Mouse (Mus musculus) urinary bladder, postnatal 14 days (tissue): ENCODE data around the gene Etv2.

Source experiments
- DNase-seq: peaks from one replicate; pipeline ENCODE4 v3.0.0; 2021; ENCODE audit warnings: low spot score

The Etv2 gene

DNA sequence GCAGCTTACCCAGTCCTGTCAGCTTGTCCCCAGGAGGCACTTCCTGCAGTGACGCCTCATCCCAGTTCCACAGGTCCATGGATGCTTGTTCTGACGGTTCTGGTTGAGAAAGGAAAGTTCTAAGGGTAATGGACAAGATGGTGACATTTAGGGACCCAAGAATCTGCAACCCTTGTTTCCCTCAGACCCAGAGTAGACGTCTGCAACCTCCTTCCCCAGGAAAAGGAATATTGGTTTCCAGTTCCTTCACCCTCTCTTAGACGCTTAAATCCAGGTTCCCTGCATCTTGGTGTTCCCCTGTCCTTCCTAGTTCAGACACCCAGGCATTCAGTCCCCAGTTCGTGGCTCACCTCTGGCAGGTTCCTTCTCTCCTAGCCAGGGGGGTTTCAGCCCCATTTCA, at the start of gene Etv2:
Gene Etv2 (minus strand): TSS at position 101 of the 400 bp plus-strand sequence.
- DNase-seq = no peak

DNA sequence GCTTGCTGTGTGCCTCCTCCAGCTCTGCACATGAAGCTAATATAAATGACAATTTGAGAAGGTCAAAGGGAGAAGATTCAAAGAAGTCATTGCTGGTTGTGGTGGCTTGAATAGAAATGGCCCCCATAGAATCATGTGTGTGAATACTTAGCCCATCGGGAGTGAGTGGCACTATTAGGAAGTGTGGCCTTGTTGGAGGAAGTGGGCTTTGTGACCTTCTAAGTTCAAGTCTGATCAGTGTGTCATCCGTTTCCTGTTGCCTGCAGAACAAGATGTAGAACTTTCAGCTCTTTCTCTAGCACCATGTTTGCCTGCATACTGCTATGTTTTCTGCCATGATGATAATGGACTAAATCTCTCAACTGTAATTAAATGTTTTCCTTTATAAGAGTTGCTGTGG, 47.8 kb upstream of the Etv2 start:
- DNase-seq = no peak

DNA sequence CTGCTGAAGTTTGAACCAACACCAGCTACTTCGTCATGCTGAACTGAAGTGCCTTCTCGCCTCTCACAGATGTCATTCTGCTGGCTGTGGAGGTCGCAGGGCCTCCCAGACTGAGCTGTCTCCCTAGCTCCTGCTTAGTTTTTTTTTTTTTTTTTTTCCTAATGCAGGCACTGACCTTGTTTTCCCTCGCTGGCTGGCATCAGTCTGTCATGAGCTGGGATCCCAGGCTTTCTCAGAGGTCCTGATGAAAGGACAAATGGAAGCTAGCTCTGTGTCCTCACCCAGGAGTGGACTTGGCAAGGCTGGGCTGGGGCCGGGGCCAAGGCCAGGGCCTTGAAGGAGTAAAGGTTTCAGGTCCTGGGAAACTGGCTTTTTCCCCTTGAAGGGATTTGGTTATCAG, 46.2 kb upstream of the Etv2 start:
- DNase-seq = no peak

DNA sequence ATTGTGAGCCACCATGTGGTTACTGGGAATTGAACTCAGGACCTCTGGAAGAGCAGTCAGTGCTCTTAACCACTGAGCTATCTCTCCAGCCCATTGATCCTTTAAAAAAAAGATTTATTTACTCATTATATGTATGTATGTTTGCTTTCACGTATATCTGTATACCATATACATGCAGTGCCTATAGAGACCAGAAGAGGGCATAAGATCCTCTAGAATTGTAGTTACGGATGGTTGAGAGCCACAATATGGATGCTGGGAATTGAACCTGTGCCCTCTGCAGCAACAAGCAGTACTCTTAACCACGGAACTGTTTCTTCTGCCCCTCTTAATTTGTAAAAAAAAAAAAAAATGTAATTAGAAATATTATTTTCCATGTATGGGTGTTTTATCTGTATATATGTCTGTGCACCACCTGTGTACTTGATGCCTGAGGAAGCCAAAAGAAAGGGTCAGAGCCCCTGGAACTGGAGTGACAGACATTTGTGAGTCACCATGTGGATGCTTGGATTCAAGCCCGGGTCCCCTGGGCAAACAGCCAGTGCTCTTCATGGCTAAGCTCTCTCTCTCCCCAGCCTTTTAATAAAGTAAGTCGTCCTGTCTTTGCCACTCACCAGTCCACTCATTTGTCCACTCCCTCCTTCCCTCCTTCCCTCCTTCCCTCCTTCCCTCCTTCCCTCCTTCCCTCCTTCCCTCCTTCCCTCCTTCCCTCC, 42.8 kb upstream of the Etv2 start:
- DNase-seq = no peak

DNA sequence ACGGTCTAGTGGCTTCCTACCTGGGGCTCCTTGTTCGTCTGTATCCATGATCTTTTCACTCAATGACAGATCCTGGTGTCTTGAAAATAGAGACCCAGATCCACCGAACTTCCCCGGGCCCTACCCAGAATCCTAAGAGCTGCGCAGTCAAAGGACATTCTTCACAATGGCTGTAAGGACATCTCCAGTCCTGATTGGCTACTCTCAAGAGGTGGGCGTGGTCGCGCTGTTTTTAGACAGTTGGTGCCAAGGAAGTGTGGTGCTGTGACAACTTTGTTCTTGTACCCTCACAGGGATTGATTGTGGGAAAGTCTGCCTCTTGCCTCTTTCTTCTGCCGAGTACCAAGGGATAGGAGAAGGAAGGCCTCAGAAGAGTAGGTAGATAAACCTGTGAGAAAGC, 35.8 kb upstream of the Etv2 start, which contains the start of gene Pmis2:
Gene Pmis2 (minus strand): TSS at position 126 of the 400 bp plus-strand sequence.
- DNase-seq = no peak

DNA sequence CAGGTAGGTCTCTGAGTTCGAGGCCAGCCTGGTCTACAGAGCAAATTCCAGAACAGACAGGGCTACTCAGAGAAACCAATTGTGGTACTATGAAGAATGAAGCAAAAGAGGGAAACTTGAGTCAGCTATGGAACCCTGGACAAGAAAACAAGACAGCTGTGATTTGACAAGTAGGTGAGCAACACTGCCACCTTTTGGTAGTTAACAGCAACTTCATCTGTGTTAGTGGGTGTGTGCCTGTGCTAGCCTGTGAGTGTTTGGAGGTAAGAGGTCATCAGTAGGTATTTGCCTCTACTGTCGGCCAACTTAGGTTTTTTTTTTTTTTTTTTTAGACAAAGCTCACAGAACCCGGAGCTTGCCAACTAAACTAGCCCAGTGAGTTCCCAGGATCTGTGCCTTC, 33.6 kb upstream of the Etv2 start:
- DNase-seq = no peak

DNA sequence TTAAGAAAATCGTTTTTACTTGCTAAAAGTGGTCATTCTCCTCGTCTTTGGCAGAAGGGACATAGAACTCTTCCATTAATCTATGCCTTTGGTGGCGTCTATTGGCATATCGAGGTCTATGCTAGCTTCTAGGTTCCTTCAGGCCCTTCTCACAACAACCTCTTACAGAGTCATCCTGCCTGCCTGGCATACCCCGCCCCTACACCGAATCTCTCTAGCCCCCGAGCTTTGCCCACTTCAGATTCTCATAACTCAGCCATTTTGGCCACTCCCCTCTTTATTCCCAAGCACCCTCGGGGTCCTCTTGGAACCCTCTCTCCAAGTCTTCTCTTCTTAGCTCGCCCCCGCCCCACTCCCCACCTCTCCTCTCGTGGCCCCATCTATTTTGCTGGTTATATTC, 29.7 kb upstream of the Etv2 start:
- no peak for DNase-seq

DNA sequence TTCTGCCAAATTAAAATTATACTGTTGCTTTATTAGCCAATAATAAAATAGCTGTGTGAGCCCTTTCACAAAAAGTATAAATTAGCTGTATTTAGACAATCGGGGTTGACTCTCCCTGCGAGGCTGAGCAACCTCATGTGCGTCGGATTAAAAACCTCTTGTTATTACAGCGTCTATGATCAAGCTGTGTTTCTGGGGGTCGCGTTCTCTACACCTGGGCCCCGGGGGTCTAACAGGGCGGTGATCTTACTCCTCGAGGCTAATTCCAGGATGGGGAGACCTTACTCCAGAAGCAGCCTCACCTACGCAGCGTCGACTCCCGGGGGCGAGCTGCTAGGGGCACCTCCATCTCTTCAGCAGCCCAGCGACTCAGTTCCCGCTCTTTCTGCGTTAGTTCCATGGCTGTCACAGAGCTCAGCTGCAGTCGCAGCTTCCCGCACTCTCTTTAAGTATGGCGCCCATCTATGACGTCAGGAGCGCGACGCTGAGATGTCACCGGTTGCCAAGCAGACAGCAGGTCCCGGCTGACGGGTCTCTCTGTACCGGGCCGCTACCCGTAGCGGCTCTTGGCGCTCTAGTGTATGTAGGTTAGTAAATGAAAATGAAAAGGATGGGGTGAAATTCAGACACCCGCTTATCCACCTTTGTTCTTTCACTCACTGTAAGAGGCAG, 29.0 kb upstream of the Etv2 start, which contains the start of gene Haus5:
Gene Haus5 (minus strand): TSS at position 466 of the 672 bp plus-strand sequence.
- DNase-seq = peak; percentile 90

DNA sequence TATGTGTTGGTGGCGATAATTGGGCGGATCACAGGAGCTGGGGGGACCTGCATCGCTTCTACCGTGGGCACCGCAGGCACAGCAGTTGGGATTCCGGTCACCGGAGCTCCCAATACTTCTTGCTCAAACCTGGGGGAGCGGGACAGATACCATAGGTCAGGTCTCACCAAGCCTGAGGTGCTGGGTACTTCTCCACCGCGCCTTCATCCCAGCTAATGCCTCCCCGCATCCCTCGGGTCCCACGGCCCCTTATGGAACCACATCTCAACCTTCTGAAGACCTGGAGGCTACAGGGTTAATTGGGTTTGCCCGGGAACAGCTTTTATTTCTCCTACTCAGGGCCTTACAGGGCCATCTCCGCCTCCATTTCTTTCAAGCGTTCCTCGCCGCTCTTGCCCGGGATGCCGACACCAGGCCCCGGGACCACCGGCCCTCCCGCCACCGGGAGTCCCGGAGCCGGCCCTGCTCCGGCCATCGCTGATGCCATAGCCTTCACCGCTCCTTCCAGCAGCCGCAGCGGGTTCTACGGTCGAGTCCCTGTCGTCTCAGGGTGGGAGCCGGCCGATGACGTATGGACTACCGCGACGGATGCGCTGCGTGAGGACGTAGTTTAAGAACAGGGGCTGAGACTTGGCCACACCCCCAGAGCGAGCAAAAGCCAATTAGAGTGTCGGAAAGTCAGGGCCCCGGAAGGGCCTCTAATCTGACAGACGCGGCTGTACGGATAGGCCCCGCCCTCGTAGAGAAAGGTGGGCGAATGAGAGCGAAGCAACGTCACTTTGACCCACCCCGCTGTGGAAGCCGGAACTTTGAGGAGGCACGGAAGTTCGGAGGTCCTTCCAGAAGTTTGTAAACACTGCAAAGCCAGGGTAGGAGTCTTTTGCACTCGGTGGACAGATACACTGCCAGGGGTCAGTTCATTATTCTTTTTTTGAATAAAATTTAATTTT, 14.2 kb upstream of the Etv2 start, which contains the start of gene Rbm42:
Gene Rbm42 (minus strand): TSS at position 727 of the 950 bp plus-strand sequence.
- DNase-seq = peak; percentile 99

DNA sequence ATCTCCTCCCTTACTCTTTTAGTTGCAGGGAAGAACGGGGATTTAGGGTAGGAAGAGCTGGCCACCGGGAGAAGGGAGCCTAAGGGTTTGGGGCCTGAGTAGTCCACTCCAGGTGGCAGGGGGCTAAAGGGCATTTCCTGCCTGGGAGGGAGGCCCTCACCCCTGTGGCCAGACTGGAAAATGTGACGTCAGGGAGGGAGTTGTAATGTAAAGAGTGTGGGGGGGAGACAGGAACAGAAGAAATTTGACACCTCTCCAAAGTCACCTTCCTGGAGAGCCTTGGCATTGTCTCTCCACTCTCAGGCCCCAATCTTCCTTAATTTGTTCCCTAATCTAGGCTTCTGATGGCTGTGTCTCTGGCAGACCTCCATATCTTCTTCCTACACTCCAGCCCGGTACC, 3.4 kb upstream of the Etv2 start:
- DNase-seq = no peak

DNA sequence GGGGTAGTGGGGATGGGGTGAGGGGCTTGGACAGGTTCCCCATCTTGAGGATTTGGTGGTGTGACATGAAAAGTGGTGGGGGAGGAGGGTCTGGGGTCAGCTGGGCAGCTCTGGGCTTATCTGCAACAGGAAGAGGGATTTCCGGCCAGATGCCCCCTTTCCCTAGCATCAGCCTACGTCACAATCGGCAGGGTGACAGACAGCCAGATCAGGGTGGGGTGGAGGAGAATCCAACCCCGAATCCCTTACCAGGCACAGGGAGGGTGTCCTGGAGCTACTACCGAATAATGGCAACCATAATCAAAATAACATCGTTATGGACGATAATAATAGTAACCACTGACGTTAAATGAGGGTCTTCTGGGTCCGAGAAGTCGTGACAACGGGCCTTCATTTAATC, 743 bp upstream of the Etv2 start:
- no peak for DNase-seq

DNA sequence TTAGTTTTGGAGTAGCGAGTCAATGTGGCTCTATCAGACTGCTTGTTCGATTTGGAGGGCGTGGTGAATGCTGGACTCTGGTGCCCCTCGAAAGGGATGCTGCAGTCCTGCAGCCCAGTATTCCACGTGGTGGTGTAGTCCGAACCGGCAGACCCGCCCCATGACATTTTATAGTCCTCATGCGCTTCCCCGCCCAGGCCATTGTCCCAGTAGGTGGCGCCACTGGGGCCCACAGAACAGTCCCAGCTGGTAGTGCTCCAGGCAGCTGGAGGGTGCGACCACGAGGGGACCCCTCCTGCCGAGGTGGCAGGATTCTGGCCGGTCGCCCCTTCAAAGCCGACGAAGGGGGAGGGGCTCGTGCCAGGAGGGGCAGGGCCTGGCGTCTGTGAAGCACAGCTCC, 1.0 kb downstream of the Etv2 start:
- DNase-seq = peak; percentile 48

DNA sequence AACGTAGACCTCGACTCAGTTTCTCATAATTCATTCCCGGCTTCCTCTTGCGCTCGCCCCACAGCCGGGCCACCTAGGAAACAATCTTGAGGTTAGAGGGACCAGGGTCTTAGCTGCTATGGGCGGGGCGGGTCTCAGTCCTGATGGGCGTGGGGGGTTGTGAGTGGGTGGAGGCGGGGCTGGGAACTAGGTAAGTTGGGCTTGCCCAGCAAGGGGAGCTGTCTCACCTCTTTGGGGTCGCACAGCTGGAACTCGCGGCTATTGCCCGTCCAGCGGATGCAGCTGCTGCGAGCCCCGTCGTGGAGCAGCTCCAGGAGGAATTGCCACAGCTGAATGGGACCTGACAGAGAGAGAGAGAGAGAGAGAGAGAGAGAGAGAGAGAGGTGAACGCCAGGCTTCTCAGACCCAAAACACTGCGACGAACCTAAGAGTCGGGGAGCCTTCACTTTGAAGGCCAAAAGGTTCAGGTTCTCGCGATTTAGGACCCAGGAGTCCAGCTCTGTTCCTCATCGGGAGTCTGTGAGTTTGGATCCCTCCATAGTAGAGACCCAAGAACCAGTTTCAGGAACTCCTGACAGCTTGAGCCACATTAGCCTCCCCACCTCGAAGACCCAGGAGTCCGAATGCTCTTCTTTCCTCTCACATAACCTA, 1.8 kb downstream of the Etv2 start:
- DNase-seq = no peak

DNA sequence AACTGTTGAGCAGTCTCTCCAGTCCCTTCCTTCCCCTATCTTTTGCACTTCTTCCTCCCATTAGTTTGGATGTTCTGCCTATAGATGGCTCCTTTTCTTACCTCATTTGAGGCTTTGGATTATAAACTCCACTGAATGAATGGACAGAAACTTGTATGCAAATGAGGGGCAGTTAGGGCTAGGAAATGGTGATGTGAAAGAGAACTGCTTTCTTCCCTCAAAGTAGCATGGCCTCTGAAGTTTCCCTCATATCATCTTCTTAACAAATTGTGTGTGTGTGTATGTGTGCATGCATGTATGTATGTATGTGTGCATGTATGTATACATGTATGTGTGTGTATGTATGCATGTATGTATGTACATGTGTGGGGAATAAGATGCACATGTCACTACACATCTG, 6.6 kb downstream of the Etv2 start:
- DNase-seq = no peak

DNA sequence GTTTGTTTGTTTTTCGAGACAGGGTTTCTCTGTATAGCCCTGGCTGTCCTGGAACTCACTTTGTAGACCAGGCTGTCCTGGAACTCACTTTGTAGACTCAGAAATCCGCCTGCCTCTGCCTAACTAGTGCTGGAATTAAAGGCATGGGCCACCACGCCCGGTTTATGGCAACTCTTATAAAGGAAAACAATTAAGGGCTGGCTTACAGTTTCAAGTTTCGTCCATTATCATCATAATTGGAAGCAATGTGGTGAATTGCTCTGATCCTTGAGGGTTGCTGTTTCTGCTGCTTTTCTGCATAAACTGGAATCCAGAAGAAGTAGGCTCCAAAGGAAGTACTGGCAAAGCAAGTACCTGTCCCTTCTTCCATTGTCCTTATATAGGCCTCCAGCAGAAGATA, 9.0 kb downstream of the Etv2 start:
- DNase-seq = no peak

DNA sequence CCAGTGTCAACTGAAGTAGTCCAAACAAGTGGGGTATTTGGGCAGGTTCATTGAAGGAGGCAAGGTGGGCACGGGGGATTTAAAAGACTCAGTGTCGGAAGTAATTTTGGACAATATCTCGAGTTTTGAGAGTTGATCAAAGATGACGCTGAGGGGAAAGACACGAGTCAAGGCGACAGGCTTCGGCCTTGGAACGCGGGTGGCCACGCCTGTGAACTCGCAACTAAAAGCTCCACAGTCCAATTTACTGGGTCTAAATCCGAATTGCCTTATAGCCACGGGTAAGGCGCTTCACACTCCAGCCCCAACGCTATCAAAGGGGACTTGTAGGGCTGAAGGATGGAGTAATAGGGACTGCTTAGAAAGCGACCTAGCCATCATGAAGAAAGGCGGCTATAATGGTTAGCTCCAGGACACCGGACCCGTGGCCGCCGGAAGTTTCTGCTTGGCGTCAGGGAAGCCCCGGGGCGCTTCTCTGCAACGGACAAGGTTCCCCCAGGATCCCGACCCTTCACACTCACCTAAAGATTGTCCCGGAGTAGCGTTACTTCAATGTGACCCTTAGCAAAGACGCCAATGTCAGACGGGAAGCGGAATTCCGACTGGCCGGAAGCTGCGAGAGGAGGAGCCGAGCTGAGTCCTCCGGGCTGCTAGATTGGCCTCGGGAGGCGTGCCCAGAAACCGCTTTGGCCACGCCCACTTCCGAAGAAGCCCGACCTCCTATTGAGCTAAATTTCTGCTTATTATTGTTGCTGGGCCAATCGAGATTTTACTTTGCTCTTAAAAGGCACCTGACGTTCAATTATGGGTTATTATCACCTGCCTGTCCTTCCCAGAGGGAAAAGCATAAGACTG, 9.9 kb downstream of the Etv2 start, which contains the start of gene Cox6b1:
Gene Cox6b1 (minus strand): TSS at position 622 of the 855 bp plus-strand sequence.
- peak; percentile 88 for DNase-seq

DNA sequence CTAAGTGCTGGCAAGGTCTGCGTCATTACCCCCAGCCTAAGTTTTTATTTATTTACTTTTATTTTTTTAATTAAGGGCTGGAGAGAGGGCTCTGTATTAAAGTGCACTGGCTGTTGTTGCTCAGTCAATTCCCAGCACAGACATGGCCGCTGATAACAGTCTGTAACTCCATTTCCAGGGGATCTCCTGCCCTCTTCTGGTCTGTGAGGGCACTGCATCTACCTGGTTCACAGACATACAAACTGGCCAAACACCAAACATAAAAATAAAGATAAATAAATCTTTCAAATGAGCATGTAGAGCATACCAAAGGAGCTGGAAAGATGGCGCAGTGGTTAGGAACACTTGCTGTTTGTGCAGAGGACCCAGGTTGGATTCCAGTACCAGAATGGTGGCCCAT, 16.4 kb downstream of the Etv2 start:
- peak; percentile 20 for DNase-seq

DNA sequence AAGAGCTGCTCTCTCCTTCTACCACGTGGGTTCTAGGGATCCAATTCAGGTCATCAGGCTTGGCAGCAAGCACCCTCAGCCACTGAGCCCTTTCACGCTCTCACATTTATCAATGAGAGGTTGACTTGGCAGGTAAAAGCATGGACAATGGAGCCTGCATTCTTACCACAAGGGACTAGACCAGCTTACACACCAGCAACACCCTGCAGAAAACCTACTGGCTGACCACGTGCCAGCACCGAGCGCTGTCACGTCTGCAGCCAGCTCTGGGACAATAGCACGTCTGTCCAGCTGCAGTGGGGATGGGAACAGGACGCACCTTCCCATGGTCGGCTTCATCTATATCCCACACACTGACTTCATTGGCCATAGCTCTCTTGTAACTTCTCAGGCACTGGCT, 17.0 kb downstream of the Etv2 start:
- DNase-seq = no peak

DNA sequence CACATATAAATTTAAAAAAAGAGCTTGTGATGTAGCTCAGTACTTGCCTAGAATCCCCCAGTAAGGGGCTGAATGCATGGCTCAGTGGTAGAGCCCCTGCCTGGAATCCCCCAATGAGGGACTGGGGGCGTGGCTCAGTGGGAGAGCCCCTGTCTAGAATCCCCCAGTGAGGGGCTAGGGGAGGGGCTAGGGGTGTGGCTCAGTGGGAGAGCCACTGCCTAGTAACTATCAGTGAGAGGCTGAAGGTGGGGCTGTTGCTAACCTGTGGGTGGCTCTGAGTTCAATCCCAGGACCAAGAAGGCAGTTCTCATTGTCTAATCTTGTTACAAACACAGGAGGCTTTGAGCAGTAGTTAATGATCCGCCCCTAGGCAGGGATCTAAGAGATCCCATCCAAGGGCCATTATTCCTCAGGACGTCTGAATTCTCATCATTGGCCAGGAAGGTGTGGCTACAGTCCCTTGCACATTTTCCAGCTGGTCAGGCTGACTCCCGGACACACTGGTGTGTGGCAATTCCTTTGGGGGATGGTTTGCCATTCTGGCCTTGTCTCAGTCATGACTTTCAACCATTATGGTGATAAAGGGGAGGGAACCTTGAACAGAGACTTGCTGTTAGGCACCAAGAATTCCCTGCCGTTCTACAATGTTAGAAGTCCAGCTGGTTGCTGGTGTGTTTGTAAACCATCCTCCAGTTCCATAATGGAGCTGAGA, 20.4 kb downstream of the Etv2 start:
- DNase-seq = no peak

DNA sequence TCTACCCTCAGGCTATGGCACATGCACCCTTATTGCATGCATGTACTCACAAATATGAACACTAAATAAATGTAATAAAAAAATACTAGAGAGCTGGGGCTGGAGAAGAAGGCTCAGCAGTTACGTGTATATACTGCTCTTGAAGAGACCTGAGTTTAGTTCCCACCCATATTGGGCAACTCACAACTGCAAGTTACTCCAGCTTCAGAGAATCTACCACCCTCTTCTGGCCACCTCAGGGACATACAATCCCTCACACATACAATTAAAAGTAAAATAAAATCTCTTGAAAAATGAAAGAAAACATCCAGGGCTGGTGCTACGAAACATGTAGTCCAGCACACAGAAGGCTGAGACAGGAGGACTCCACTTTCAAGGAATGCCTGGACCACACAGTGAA, 21.2 kb downstream of the Etv2 start:
- no peak for DNase-seq
